Mouse (Mus musculus): Measurements from ENCODE around the gene Plekhm3. TPM values are rescaled to one million over a fixed set of nuclear protein-coding genes. Genes with fewer than 3 reads are reported as not detected.

The Plekhm3 gene
- polyA plus RNA-seq, 1 experiment: 4.8 TPM

GRCm38 (mm10) chr1:64755971-64756639, 200.5 kb downstream of the Plekhm3 start:
- Histone ChIP-seq H3K36me3 (ENCODE audit: control insufficient read depth, insufficient read depth, low read length) (no peaks in the 10 kb centered on the region), H3K27ac (ENCODE audit: control insufficient read depth, insufficient read depth, low read length) (no peak overlapping the region), H3K27me3 (ENCODE audit: control insufficient read depth, insufficient read depth, low read length) (no peaks in the 10 kb centered on the region), H3K4me1 (replicated peaks; ENCODE audit: control insufficient read depth, insufficient read depth, low read length) (peaks cover 12% of the 10 kb centered on the region), H3K4me3 (ENCODE audit: control insufficient read depth, insufficient read depth, low read length) (no peak overlapping the region)
- 20% methylated on average over 7 of the region's 7 CpGs for WGBS
- DNase-seq: no peak
- TF ChIP-seq CTCF (IDR thresholded peaks at IDR 0.05; ENCODE audit: borderline replicate concordance, control insufficient read depth, extremely low read depth, insufficient read depth, low read length, poor library complexity): no peak
- no peak for TF ChIP-seq POLR2A (IDR thresholded peaks at IDR 0.05; ENCODE audit: control insufficient read depth, extremely low read depth, insufficient read depth, low read length, poor library complexity)

- H3K36me3 ChIP-seq (ENCODE audit: control insufficient read depth, insufficient read depth, low read length): no peaks in the 10 kb centered on the region
- 98% methylated on average over 5 of the region's 5 CpGs for WGBS
- no peak for TF ChIP-seq CTCF (IDR thresholded peaks at IDR 0.05; ENCODE audit: borderline replicate concordance, control insufficient read depth, extremely low read depth, insufficient read depth, low read length, poor library complexity)
- TF ChIP-seq POLR2A (IDR thresholded peaks at IDR 0.05; ENCODE audit: control insufficient read depth, extremely low read depth, insufficient read depth, low read length, poor library complexity): no peak
Measured at GRCm38 (mm10) chr1:64754658-64755057, 202.0 kb downstream of the Plekhm3 start.

GRCm38 (mm10) chr1:64753668-64754067, 203.0 kb downstream of the Plekhm3 start:
- Histone ChIP-seq H3K4me3 (ENCODE audit: control insufficient read depth, insufficient read depth, low read length) (no peak overlapping the region), H3K27ac (ENCODE audit: control insufficient read depth, insufficient read depth, low read length) (no peak overlapping the region), H3K4me1 (replicated peaks; ENCODE audit: control insufficient read depth, insufficient read depth, low read length) (peaks cover 12% of the 10 kb centered on the region), H3K27me3 (ENCODE audit: control insufficient read depth, insufficient read depth, low read length) (no peaks in the 10 kb centered on the region), H3K36me3 (ENCODE audit: control insufficient read depth, insufficient read depth, low read length) (no peaks in the 10 kb centered on the region)
- WGBS: 83% methylated on average over 7 of the region's 7 CpGs
- no peak for TF ChIP-seq POLR2A (IDR thresholded peaks at IDR 0.05; ENCODE audit: control insufficient read depth, extremely low read depth, insufficient read depth, low read length, poor library complexity)
- TF ChIP-seq CTCF (IDR thresholded peaks at IDR 0.05; ENCODE audit: borderline replicate concordance, control insufficient read depth, extremely low read depth, insufficient read depth, low read length, poor library complexity): no peak
- DNase-seq: no peak

More at GRCm38 (mm10) chr1:64754658-64755057, 202.0 kb downstream of the Plekhm3 start:
- no peak for DNase-seq
- H3K4me3 ChIP-seq (ENCODE audit: control insufficient read depth, insufficient read depth, low read length): no peak overlapping the region
- H3K27me3 ChIP-seq (ENCODE audit: control insufficient read depth, insufficient read depth, low read length): no peaks in the 10 kb centered on the region
- peaks cover 12% of the 10 kb centered on the region for H3K4me1 ChIP-seq (replicated peaks; ENCODE audit: control insufficient read depth, insufficient read depth, low read length)
- no peak overlapping the region for H3K27ac ChIP-seq (ENCODE audit: control insufficient read depth, insufficient read depth, low read length)

GRCm38 (mm10) chr1:64753109-64753508, 203.5 kb downstream of the Plekhm3 start:
- TF ChIP-seq POLR2A (IDR thresholded peaks at IDR 0.05; ENCODE audit: control insufficient read depth, extremely low read depth, insufficient read depth, low read length, poor library complexity): no peak
- TF ChIP-seq CTCF (IDR thresholded peaks at IDR 0.05; ENCODE audit: borderline replicate concordance, control insufficient read depth, extremely low read depth, insufficient read depth, low read length, poor library complexity): no peak
- H3K4me3 ChIP-seq (ENCODE audit: control insufficient read depth, insufficient read depth, low read length): no peak overlapping the region
- no peak overlapping the region for H3K27ac ChIP-seq (ENCODE audit: control insufficient read depth, insufficient read depth, low read length)
- no peaks in the 10 kb centered on the region for H3K36me3 ChIP-seq (ENCODE audit: control insufficient read depth, insufficient read depth, low read length)
- DNase-seq: no peak
- no peaks in the 10 kb centered on the region for H3K27me3 ChIP-seq (ENCODE audit: control insufficient read depth, insufficient read depth, low read length)
- WGBS: 92% methylated on average over 8 of the region's 8 CpGs
- peaks cover 12% of the 10 kb centered on the region for H3K4me1 ChIP-seq (replicated peaks; ENCODE audit: control insufficient read depth, insufficient read depth, low read length)

- H3K36me3 ChIP-seq (ENCODE audit: control insufficient read depth, insufficient read depth, low read length): no peaks in the 10 kb centered on the region
- H3K27ac ChIP-seq (ENCODE audit: control insufficient read depth, insufficient read depth, low read length): no peak overlapping the region
- no peaks in the 10 kb centered on the region for H3K4me1 ChIP-seq (replicated peaks; ENCODE audit: control insufficient read depth, insufficient read depth, low read length)
- TF ChIP-seq CTCF (IDR thresholded peaks at IDR 0.05; ENCODE audit: borderline replicate concordance, control insufficient read depth, extremely low read depth, insufficient read depth, low read length, poor library complexity) (no peak), POLR2A (IDR thresholded peaks at IDR 0.05; ENCODE audit: control insufficient read depth, extremely low read depth, insufficient read depth, low read length, poor library complexity) (no peak)
- H3K4me3 ChIP-seq (ENCODE audit: control insufficient read depth, insufficient read depth, low read length): no peak overlapping the region
- no peaks in the 10 kb centered on the region for H3K27me3 ChIP-seq (ENCODE audit: control insufficient read depth, insufficient read depth, low read length)
- no peak for DNase-seq
Measured at GRCm38 (mm10) chr1:64744616-64745015, 212.0 kb downstream of the Plekhm3 start.

GRCm38 (mm10) chr1:64742741-64743408, 213.7 kb downstream of the Plekhm3 start:
- H3K27me3 ChIP-seq (ENCODE audit: control insufficient read depth, insufficient read depth, low read length): no peaks in the 10 kb centered on the region
- no peak for TF ChIP-seq POLR2A (IDR thresholded peaks at IDR 0.05; ENCODE audit: control insufficient read depth, extremely low read depth, insufficient read depth, low read length, poor library complexity)
- TF ChIP-seq CTCF (IDR thresholded peaks at IDR 0.05; ENCODE audit: borderline replicate concordance, control insufficient read depth, extremely low read depth, insufficient read depth, low read length, poor library complexity): no peak
- H3K36me3 ChIP-seq (ENCODE audit: control insufficient read depth, insufficient read depth, low read length): no peaks in the 10 kb centered on the region
- no peak overlapping the region for H3K4me3 ChIP-seq (ENCODE audit: control insufficient read depth, insufficient read depth, low read length)
- H3K4me1 ChIP-seq (replicated peaks; ENCODE audit: control insufficient read depth, insufficient read depth, low read length): peaks cover 6% of the 10 kb centered on the region; the same call in 1 of the 2 replicates
- H3K27ac ChIP-seq (ENCODE audit: control insufficient read depth, insufficient read depth, low read length): no peak overlapping the region
- DNase-seq: no peak
- 95% methylated on average over 18 of the region's 18 CpGs for WGBS

All from thymus, adult 2 months (tissue).